Mouse (Mus musculus) forebrain, embryonic 16.5 days (tissue): ENCODE measurements at regions not wholly inside any gene's neighbourhood (a gene's known extent, or its start where the extent isn't known, plus 50 kb on each side); places are given as distances from the start of the nearest gene placed in this dataset.

ENCODE experiments used
- ATAC-seq: fragments of 200-750 bp; cut with Nextera tagmentation; 2 replicates; pipeline ENCODE4 v1.8.0; 2017; ENCODE audit warnings: mild to moderate bottlenecking, moderate library complexity
- H3K27ac ChIP-seq: fragments of 300-500 bp; sonication (generic); 2 replicates; pipeline ENCODE4 v1.5.1; 2014; ENCODE audit warnings: low read length, control low read depth
- H3K27me3 ChIP-seq: fragments of 300-500 bp; sonication (generic); replicated peaks from 2 replicates; pipeline ENCODE4 v1.6.1; 2014; ENCODE audit warnings: low read length; ENCODE audit not compliant: control insufficient read depth, insufficient read depth
- H3K36me3 ChIP-seq: fragments of 300-500 bp; sonication (generic); 2 replicates; pipeline ENCODE4 v1.6.1; 2014; ENCODE audit not compliant: control insufficient read depth, insufficient read depth
- H3K4me1 ChIP-seq: fragments of 300-500 bp; sonication (generic); replicated peaks from 2 replicates; pipeline ENCODE4 v1.6.1; 2014; ENCODE audit warnings: low read length; ENCODE audit not compliant: control insufficient read depth, insufficient read depth
- H3K4me2 ChIP-seq: fragments of 300-500 bp; sonication (generic); 2 replicates; pipeline ENCODE4 v1.6.1; 2014; ENCODE audit warnings: mild to moderate bottlenecking, low read length, control low read depth
- H3K4me3 ChIP-seq: fragments of 300-500 bp; sonication (generic); replicated peaks from 2 replicates; pipeline ENCODE4 v1.5.1; 2014; ENCODE audit warnings: mild to moderate bottlenecking, low read length, control low read depth
- H3K9ac ChIP-seq: fragments of 300-500 bp; sonication (generic); replicated peaks from 2 replicates; pipeline ENCODE4 v1.6.1; 2014; ENCODE audit warnings: low read depth, low read length, control low read depth
- H3K9me3 ChIP-seq: fragments of 300-500 bp; sonication (generic); 2 replicates; pipeline ENCODE4 v1.6.1; 2016; ENCODE audit warnings: low read length; ENCODE audit not compliant: control insufficient read depth
- WGBS: fragments of 180-500 bp; shearing (Covaris S2); extraction: QIAGEN DNeasy Blood & Tissue Kit; methylation state at CpG from one replicate; pipeline ENCODE4 v1.1.7; 2014; 5-methylcytosine and 5-hydroxymethylcytosine counted together

GRCm38 (mm10) chr4:35394821-35395582 is 169.0 kb upstream of the C9orf72 start:
- no peak for ATAC-seq
- no peak overlapping the region for H3K27ac ChIP-seq
- H3K4me2 ChIP-seq: no peak overlapping the region
- H3K36me3 ChIP-seq: no peaks in the 10 kb centered on the region
- no peak overlapping the region for H3K4me3 ChIP-seq
- H3K9me3 ChIP-seq: no peaks in the 10 kb centered on the region
- no peaks in the 10 kb centered on the region for H3K4me1 ChIP-seq
- H3K27me3 ChIP-seq: no peaks in the 10 kb centered on the region
- H3K9ac ChIP-seq: no peak overlapping the region
- 56% methylated on average over 16 of the region's 16 CpGs for WGBS

DNA sequence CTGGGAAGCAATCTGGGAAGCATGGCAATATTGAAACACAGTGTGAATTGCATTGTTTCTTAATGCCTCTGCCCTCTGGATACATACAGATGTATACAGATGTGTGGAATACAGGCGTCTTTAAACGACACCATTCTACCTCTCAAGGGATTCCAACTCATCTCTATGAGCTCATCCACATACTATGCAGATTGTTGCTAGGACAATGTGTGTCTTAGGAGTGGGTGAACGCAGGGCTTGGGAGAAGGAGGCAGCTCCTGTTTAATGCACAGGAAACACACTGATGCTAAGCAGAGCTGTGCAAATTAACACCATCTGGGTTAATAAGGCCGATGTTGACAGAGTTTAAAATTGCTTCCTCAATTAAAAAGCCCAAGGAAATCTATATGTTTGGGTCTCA is 149.8 kb upstream of the C9orf72 start:
- no peaks in the 10 kb centered on the region for H3K27me3 ChIP-seq
- H3K27ac ChIP-seq: no peak overlapping the region
- no peak overlapping the region for H3K4me3 ChIP-seq
- no peak; the same call in 1 of the 2 replicates for ATAC-seq
- no peak overlapping the region for H3K9ac ChIP-seq
- H3K4me2 ChIP-seq: no peak overlapping the region
- H3K4me1 ChIP-seq: peaks cover 10% of the 10 kb centered on the region
- no peaks in the 10 kb centered on the region for H3K36me3 ChIP-seq
- WGBS: 19% methylated on average over 4 of the region's 4 CpGs
- H3K9me3 ChIP-seq: no peaks in the 10 kb centered on the region

GRCm38 (mm10) chr4:35373213-35373860 is 147.4 kb upstream of the C9orf72 start:
- H3K4me3 ChIP-seq: no peak overlapping the region
- H3K36me3 ChIP-seq: no peaks in the 10 kb centered on the region
- no peaks in the 10 kb centered on the region for H3K9me3 ChIP-seq
- peak overlapping the region; percentile 29; the same call in 1 of the 2 replicates for H3K4me2 ChIP-seq
- no peak overlapping the region for H3K9ac ChIP-seq
- WGBS: 30% methylated on average over 9 of the region's 9 CpGs
- H3K27me3 ChIP-seq: no peaks in the 10 kb centered on the region
- H3K4me1 ChIP-seq: peaks cover 15% of the 10 kb centered on the region
- H3K27ac ChIP-seq: no peak overlapping the region
- ATAC-seq: peak; percentile 43; the same call in 1 of the 2 replicates

GRCm38 (mm10) chr4:35372528-35373212 is 146.7 kb upstream of the C9orf72 start:
- Histone ChIP-seq H3K9ac (no peak overlapping the region), H3K4me2 (peak overlapping the region; percentile 29; the same call in 1 of the 2 replicates), H3K27me3 (no peaks in the 10 kb centered on the region), H3K9me3 (no peaks in the 10 kb centered on the region), H3K4me3 (no peak overlapping the region), H3K27ac (no peak overlapping the region), H3K36me3 (no peaks in the 10 kb centered on the region), H3K4me1 (peaks cover 15% of the 10 kb centered on the region)
- WGBS: 27% methylated on average over 8 of the region's 8 CpGs
- ATAC-seq: peak; percentile 89

DNA sequence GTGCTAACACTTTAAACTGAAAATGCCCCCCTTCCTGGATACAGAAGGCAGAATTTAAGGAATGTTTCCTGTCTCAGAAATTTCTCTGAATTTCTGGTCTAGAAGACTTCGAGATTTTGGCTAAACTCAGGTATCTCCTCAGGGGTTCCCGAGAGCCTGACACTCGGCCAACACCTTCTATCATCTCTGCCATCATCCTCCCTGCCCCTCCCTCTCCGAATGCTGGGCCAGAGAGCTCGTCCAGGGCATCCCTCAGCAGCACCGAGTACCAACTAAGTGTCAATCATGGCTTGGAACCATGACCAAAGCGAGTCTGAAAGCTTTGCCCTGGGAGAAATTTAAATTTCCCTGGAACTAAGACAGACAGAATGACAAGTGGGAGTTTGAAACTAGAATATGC is 138.2 kb upstream of the C9orf72 start:
- Histone ChIP-seq H3K4me2 (no peak overlapping the region), H3K4me3 (no peak overlapping the region), H3K9ac (no peak overlapping the region), H3K27me3 (no peaks in the 10 kb centered on the region), H3K27ac (no peak overlapping the region), H3K36me3 (no peaks in the 10 kb centered on the region), H3K9me3 (no peaks in the 10 kb centered on the region), H3K4me1 (peaks cover 2% of the 10 kb centered on the region; the same call in 1 of the 2 replicates)
- no peak for ATAC-seq
- 69% methylated on average over 7 of the region's 7 CpGs for WGBS

- no peak overlapping the region for H3K9ac ChIP-seq
- H3K4me3 ChIP-seq: no peak overlapping the region
- H3K36me3 ChIP-seq: no peaks in the 10 kb centered on the region
- H3K27me3 ChIP-seq: no peaks in the 10 kb centered on the region
- WGBS: 81% methylated on average over 3 of the region's 3 CpGs
- H3K4me1 ChIP-seq: peaks cover 4% of the 10 kb centered on the region; the same call in 1 of the 2 replicates
- H3K27ac ChIP-seq: no peak overlapping the region
- H3K9me3 ChIP-seq: no peaks in the 10 kb centered on the region
- no peak for ATAC-seq
- H3K4me2 ChIP-seq: no peak overlapping the region
These were observed 136.2 kb upstream of the C9orf72 start for GRCm38 (mm10) chr4:35362176-35362575.

- Histone ChIP-seq H3K4me3 (no peak overlapping the region), H3K27me3 (no peaks in the 10 kb centered on the region), H3K9ac (no peak overlapping the region), H3K27ac (no peak overlapping the region), H3K4me2 (no peak overlapping the region), H3K9me3 (no peaks in the 10 kb centered on the region), H3K4me1 (peaks cover 5% of the 10 kb centered on the region; the same call in 1 of the 2 replicates), H3K36me3 (no peaks in the 10 kb centered on the region)
- WGBS: 87% methylated on average over 3 of the region's 3 CpGs
- ATAC-seq: no peak
These were observed 133.4 kb upstream of the C9orf72 start for GRCm38 (mm10) chr4:35359376-35359775.

DNA sequence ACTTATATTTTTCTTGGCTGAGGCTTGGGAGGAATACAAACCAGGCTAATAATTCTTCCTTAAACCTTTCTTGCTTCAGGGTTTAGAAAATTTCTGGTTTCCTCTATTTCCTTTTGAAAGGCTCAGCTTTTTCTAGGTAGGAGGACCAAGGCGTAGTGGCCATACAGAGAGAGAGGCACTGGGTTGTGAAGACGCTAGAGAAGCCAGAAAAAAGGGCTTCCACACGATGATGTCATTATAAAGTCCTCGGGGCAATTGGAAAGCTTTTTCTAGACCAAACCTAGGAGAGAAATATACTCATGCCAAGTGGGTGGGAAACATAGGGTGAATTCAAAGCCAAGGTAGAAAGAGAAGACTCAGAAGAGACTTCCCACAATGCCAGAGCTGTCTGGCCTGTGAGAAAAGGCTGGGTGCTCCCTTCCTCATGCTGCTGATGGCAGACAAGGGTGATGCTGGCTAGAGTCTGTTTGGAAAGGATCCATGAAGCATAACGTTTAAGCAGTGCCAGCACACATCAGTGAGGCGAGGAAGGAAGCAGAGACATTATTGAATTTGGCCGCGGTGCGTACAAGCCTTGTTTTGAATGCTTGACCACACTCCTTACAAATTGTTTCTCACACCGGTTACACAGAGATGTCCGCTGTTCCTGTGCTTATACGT is 131.1 kb upstream of the C9orf72 start:
- Histone ChIP-seq H3K36me3 (no peaks in the 10 kb centered on the region), H3K9me3 (no peaks in the 10 kb centered on the region), H3K9ac (no peak overlapping the region), H3K27ac (no peak overlapping the region), H3K4me1 (peaks cover 5% of the 10 kb centered on the region; the same call in 1 of the 2 replicates), H3K27me3 (no peaks in the 10 kb centered on the region), H3K4me2 (no peak overlapping the region), H3K4me3 (no peak overlapping the region)
- peak; percentile 92 for ATAC-seq
- 46% methylated on average over 12 of the region's 12 CpGs for WGBS

- Histone ChIP-seq H3K9me3 (no peaks in the 10 kb centered on the region), H3K27ac (no peak overlapping the region), H3K27me3 (no peaks in the 10 kb centered on the region), H3K9ac (no peak overlapping the region), H3K4me1 (peaks cover 5% of the 10 kb centered on the region; the same call in 1 of the 2 replicates), H3K4me3 (no peak overlapping the region), H3K4me2 (no peak overlapping the region), H3K36me3 (no peaks in the 10 kb centered on the region)
- 93% methylated on average over 6 of the region's 6 CpGs for WGBS
- no peak for ATAC-seq
These were observed 130.1 kb upstream of the C9orf72 start for GRCm38 (mm10) chr4:35356051-35356450.
